Mouse (Mus musculus) intestine, postnatal 0 days (tissue): ENCODE results near the gene Plekha5. TPM values are rescaled to one million over a fixed set of nuclear protein-coding genes. Genes with fewer than 3 reads are reported as not detected.
A peak's percentile ranks its signal among the peaks of the same experiment; 100 is the strongest.
"Not testable (repeated sequence)": the region's sequence is repeated elsewhere in the genome, so short reads cannot be mapped to it uniquely, and the experiment has no call there.

Source experiments
- ATAC-seq: fragments of 200-750 bp; cut with Nextera tagmentation; 2 replicates; pipeline ENCODE4 v1.8.0; 2017; ENCODE audit warnings: mild to moderate bottlenecking, moderate TSS enrichment, moderate library complexity
- H3K27ac ChIP-seq: fragments of 300-500 bp; sonication (generic); 2 replicates; pipeline ENCODE4 v1.5.1; 2014; ENCODE audit warnings: mild to moderate bottlenecking, low read depth, low read length, moderate library complexity
- H3K27me3 ChIP-seq: fragments of 300-500 bp; sonication (generic); replicated peaks from 2 replicates; pipeline ENCODE4 v1.6.1; 2014; ENCODE audit warnings: low read length, mixed read lengths; ENCODE audit not compliant: control insufficient read depth, insufficient read depth
- H3K36me3 ChIP-seq: fragments of 300-500 bp; sonication (generic); 2 replicates; pipeline ENCODE4 v1.6.1; 2014; ENCODE audit warnings: mild to moderate bottlenecking, moderate library complexity; ENCODE audit not compliant: control insufficient read depth, insufficient read depth
- H3K4me1 ChIP-seq: fragments of 300-500 bp; sonication (generic); replicated peaks from 2 replicates; pipeline ENCODE4 v1.6.1; 2014; ENCODE audit warnings: antibody characterized with exemption, low read length, mixed read lengths; ENCODE audit not compliant: control insufficient read depth, insufficient read depth
- H3K4me2 ChIP-seq: fragments of 300-500 bp; sonication (generic); replicated peaks from 2 replicates; pipeline ENCODE4 v1.6.1; 2014; ENCODE audit warnings: low read depth, mild to moderate bottlenecking, moderate library complexity
- H3K4me3 ChIP-seq: fragments of 300-500 bp; sonication (generic); 2 replicates; pipeline ENCODE4 v1.5.1; 2014; ENCODE audit warnings: low read depth, low read length
- H3K9ac ChIP-seq: fragments of 300-500 bp; sonication (generic); 2 replicates; pipeline ENCODE4 v1.6.1; 2014; ENCODE audit warnings: mild to moderate bottlenecking, low read depth, low read length
- H3K9me3 ChIP-seq: fragments of 300-500 bp; sonication (generic); 2 replicates; pipeline ENCODE4 v1.6.1; 2016; ENCODE audit warnings: mixed run types; ENCODE audit not compliant: control insufficient read depth
- CTCF ChIP-seq: sonication (generic); IDR thresholded peaks from 2 replicates; pipeline ENCODE4 v1.5.1; 2016; ENCODE audit warnings: low read depth, mild to moderate bottlenecking, control low read depth, antibody characterized with exemption, moderate library complexity
- WGBS: fragments of 180-500 bp; shearing (Covaris S2); extraction: QIAGEN DNeasy Blood & Tissue Kit; methylation state at CpG from one replicate; pipeline ENCODE4 v1.1.7; 2014; 5-methylcytosine and 5-hydroxymethylcytosine counted together
- polyA plus RNA-seq: library from polyadenylated mRNA; unstranded; fragments of >200 nt; fragmentation: Nextera tagmentation; extraction: Ambion mirVana; gene quantifications from 2 replicates; pipeline ENCODE4 v1.2.1, GENCODE M21; 2015

The Plekha5 gene
- polyA plus RNA-seq, 1 experiment from 2014 or later, result 18.0 TPM

GRCm38 (mm10) chr6:140600671-140601070 is 176.8 kb downstream of the Plekha5 start:
- not testable (repeated sequence) for H3K4me2 ChIP-seq, H3K9me3 ChIP-seq, H3K27me3 ChIP-seq, H3K4me3 ChIP-seq, H3K9ac ChIP-seq, H3K4me1 ChIP-seq, H3K27ac ChIP-seq
- 85% methylated on average over 8 of the region's 8 CpGs for WGBS
- peaks cover 14% of the 10 kb centered on the region; the same call in 1 of the 2 replicates for H3K36me3 ChIP-seq
- peak; percentile 44 for TF ChIP-seq CTCF
- peak; percentile 38; the same call in 1 of the 2 replicates for ATAC-seq

GRCm38 (mm10) chr6:140601175-140601574 is 177.3 kb downstream of the Plekha5 start:
- no peak overlapping the region for H3K4me2 ChIP-seq
- no peak for TF ChIP-seq CTCF
- no peak overlapping the region for H3K27ac ChIP-seq
- peaks cover 9% of the 10 kb centered on the region; the same call in 1 of the 2 replicates for H3K36me3 ChIP-seq
- no peaks in the 10 kb centered on the region for H3K4me1 ChIP-seq
- WGBS, result 57% methylated on average over 4 of the region's 4 CpGs
- H3K9me3 ChIP-seq, result no peaks in the 10 kb centered on the region
- no peak overlapping the region for H3K4me3 ChIP-seq
- H3K9ac ChIP-seq, result no peak overlapping the region
- ATAC-seq, result peak; percentile 76
- no peaks in the 10 kb centered on the region for H3K27me3 ChIP-seq

GRCm38 (mm10) chr6:140603228-140603944 is 179.5 kb downstream of the Plekha5 start:
- H3K9ac ChIP-seq, result no peak overlapping the region
- no peaks in the 10 kb centered on the region for H3K36me3 ChIP-seq
- ATAC-seq, result no peak
- no peak for TF ChIP-seq CTCF
- H3K27me3 ChIP-seq, result no peaks in the 10 kb centered on the region
- no peak overlapping the region for H3K27ac ChIP-seq
- H3K9me3 ChIP-seq, result no peaks in the 10 kb centered on the region
- 34% methylated on average over 8 of the region's 8 CpGs for WGBS
- no peak overlapping the region for H3K4me3 ChIP-seq
- H3K4me2 ChIP-seq, result no peak overlapping the region
- H3K4me1 ChIP-seq, result no peaks in the 10 kb centered on the region; the same call in 1 of the 2 replicates

GRCm38 (mm10) chr6:140605173-140605572 is 181.3 kb downstream of the Plekha5 start:
- H3K27ac ChIP-seq, result not testable (repeated sequence)
- WGBS, result 91% methylated on average over 5 of the region's 5 CpGs

GRCm38 (mm10) chr6:140605732-140606131 is 181.9 kb downstream of the Plekha5 start:
- Histone ChIP-seq H3K9ac (no peak overlapping the region), H3K4me3 (no peak overlapping the region), H3K9me3 (no peaks in the 10 kb centered on the region), H3K4me1 (no peaks in the 10 kb centered on the region; the same call in 1 of the 2 replicates), H3K27ac (no peak overlapping the region), H3K27me3 (no peaks in the 10 kb centered on the region), H3K36me3 (no peaks in the 10 kb centered on the region), H3K4me2 (no peak overlapping the region)
- 56% methylated on average over 3 of the region's 3 CpGs for WGBS
- TF ChIP-seq CTCF, result no peak
- no peak for ATAC-seq

More at GRCm38 (mm10) chr6:140605173-140605572, 181.3 kb downstream of the Plekha5 start:
- H3K9me3 ChIP-seq, H3K4me1 ChIP-seq, H3K9ac ChIP-seq, H3K4me3 ChIP-seq, H3K4me2 ChIP-seq, H3K27me3 ChIP-seq, ATAC-seq, H3K36me3 ChIP-seq: not testable (repeated sequence)

- no peak overlapping the region for H3K27ac ChIP-seq
- no peak overlapping the region for H3K4me2 ChIP-seq
- H3K9me3 ChIP-seq, result no peaks in the 10 kb centered on the region
- 71% methylated on average over 10 of the region's 10 CpGs for WGBS
- H3K4me3 ChIP-seq, result no peak overlapping the region
- H3K27me3 ChIP-seq, result no peaks in the 10 kb centered on the region
- TF ChIP-seq CTCF, result no peak
- H3K4me1 ChIP-seq, result no peaks in the 10 kb centered on the region; the same call in 1 of the 2 replicates
- no peak for ATAC-seq
- no peaks in the 10 kb centered on the region for H3K36me3 ChIP-seq
- no peak overlapping the region for H3K9ac ChIP-seq
Observed at GRCm38 (mm10) chr6:140606534-140606933, 182.7 kb downstream of the Plekha5 start.
